Mouse (Mus musculus) E14TG2a.4 (cell line): ENCODE data around the gene Pglyrp2.

ENCODE experiments used
- CTCF ChIP-seq: conservative IDR thresholded peaks from 2 replicates; pipeline ENCODE4 v1.5.1; 2014; ENCODE audit warnings: low read length
- NANOG ChIP-seq: IDR thresholded peaks from 2 replicates; pipeline ENCODE4 v1.6.1; 2014; ENCODE audit warnings: borderline replicate concordance, low read length, mixed read lengths
- POU5F1 ChIP-seq: IDR thresholded peaks from 2 replicates; pipeline ENCODE4 v1.6.1; 2014; ENCODE audit warnings: low read length, borderline replicate concordance

DNA sequence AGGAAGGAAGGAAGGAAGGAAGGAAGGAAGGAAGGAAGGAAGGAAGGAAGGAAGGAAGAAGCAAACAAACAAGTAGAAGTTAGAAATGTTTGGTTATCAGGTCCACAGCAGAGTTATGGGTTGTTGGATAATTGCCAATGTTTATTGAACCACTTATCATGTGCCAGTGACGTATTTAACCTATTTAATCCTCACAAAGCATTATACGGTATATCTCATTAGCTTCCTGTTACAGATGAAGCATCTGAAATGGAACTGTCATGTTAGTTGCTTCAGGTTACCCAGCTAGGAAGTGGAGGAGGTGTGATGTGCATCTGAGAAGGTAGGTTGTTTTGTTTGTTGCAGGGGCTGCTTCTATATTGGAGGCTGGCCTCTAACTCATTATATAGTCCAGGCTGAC, 4.0 kb downstream of the Pglyrp2 start:
- TF ChIP-seq CTCF (no peak), POU5F1 (no peak), NANOG (no peak)
